Comparison of ENCODE assay signal across 7 mouse cellular contexts in genomic region chr13:14064341-14065027, GRCm38 (mm10). TPM values are rescaled to one million over a fixed set of nuclear protein-coding genes. Genes with fewer than 3 reads are reported as not detected.
A peak's percentile ranks its signal among the peaks of the same experiment; 100 is the strongest.
DNase-seq lines count a peak whose midpoint lies in the region.

No protein-coding gene starts in this region.

- intact Hi-C loops in left cerebral cortex, postnatal 4 days (cut with DNase I) = no loop called here

- DNase-seq in T-cell, adult 2 months (ENCODE audit: low spot score) = peak; percentile 70
- peak; percentile 66 for DNase-seq in cerebellum, adult 9-11 months
- peak; percentile 25 for DNase-seq in gastrocnemius, postnatal 10 days
- DNase-seq in induced T-regulatory cell, adult 2 months (ENCODE audit: low read depth) = peak; percentile 69
- DNase-seq in left cerebral cortex, postnatal 4 days = peak; percentile 38
- peak; percentile 29 for DNase-seq in mesoderm, embryonic 11.5 days (ENCODE audit: low read depth, low spot score)
- peak; percentile 64 to 74 for DNase-seq in spleen, postnatal 10 days (ENCODE audit: low spot score in 2 of 2)

RNA-seq across cellular contexts. Expression of gene Ggps1, which starts 1.2 kb away (rescaled TPM):
- total RNA-seq in gastrocnemius, postnatal 10 days (2021) = 10 to 100 TPM; 20.4 to 21.7 TPM
- 10 to 100 TPM; 52.2 to 58.5 TPM for total RNA-seq in left cerebral cortex, postnatal 4 days (2021)

RNA-seq across cellular contexts. Expression of gene Arid4b, which starts 1.5 kb away (rescaled TPM):
- 10 to 100 TPM; 15.5 to 22.0 TPM for total RNA-seq in gastrocnemius, postnatal 10 days (2021)
- 10 to 100 TPM; 49.7 to 54.7 TPM for total RNA-seq in left cerebral cortex, postnatal 4 days (2021)

RNA-seq across cellular contexts. Expression of gene Tbce, which starts 25.0 kb away (rescaled TPM):
- total RNA-seq in gastrocnemius, postnatal 10 days (2021) = 10 to 100 TPM; 23.6 to 32.4 TPM
- 10 to 100 TPM; 80.3 to 90.2 TPM for total RNA-seq in left cerebral cortex, postnatal 4 days (2021)

Comparison
In these comparisons a context has a peak if more than half of its experiments do, and no peak if none do; other contexts are left out.
1. Peak in every context shown above with its lines: DNase-seq.